Mouse (Mus musculus) liver, embryonic 16.5 days (tissue): ENCODE data around the gene Ip6k3. TPM values are rescaled to one million over a fixed set of nuclear protein-coding genes. Genes with fewer than 3 reads are reported as not detected.

ENCODE experiments used
- ATAC-seq: fragments of 200-750 bp; cut with Nextera tagmentation; 2 replicates; pipeline ENCODE4 v1.8.0; 2017; ENCODE audit warnings: low read depth, mild to moderate bottlenecking, moderate number of reproducible peaks, moderate library complexity
- H3K27ac ChIP-seq: fragments of 300-500 bp; sonication (generic); 2 replicates; pipeline ENCODE4 v1.5.1; 2014; ENCODE audit warnings: mild to moderate bottlenecking, low read length
- H3K27me3 ChIP-seq: fragments of 300-500 bp; sonication (generic); 2 replicates; pipeline ENCODE4 v1.6.1; 2014; ENCODE audit warnings: low read depth, low read length, mixed read lengths; ENCODE audit not compliant: control insufficient read depth, insufficient read depth
- H3K36me3 ChIP-seq: fragments of 300-500 bp; sonication (generic); 2 replicates; pipeline ENCODE4 v1.6.1; 2014; ENCODE audit warnings: mild to moderate bottlenecking; ENCODE audit not compliant: control insufficient read depth, insufficient read depth
- H3K4me1 ChIP-seq: fragments of 300-500 bp; sonication (generic); 2 replicates; pipeline ENCODE4 v1.6.1; 2014; ENCODE audit warnings: low read depth, low read length, mixed read lengths; ENCODE audit not compliant: control insufficient read depth
- H3K4me2 ChIP-seq: fragments of 300-500 bp; sonication (generic); 2 replicates; pipeline ENCODE4 v1.6.1; 2014; ENCODE audit warnings: low read depth, low read length, mixed read lengths
- H3K4me3 ChIP-seq: fragments of 300-500 bp; sonication (generic); 2 replicates; pipeline ENCODE4 v1.5.1; 2014; ENCODE audit warnings: low read depth, mild to moderate bottlenecking, low read length
- H3K9ac ChIP-seq: fragments of 300-500 bp; sonication (generic); 2 replicates; pipeline ENCODE4 v1.6.1; 2014; ENCODE audit warnings: low read depth, low read length
- H3K9me3 ChIP-seq: fragments of 300-500 bp; sonication (generic); replicated peaks from 2 replicates; pipeline ENCODE4 v1.6.1; 2016; ENCODE audit warnings: low read length; ENCODE audit not compliant: control insufficient read depth
- WGBS: fragments of 180-500 bp; shearing (Covaris S2); extraction: QIAGEN DNeasy Blood & Tissue Kit; methylation state at CpG from one replicate; pipeline ENCODE4 v1.1.7; 2014; ENCODE audit not compliant: insufficient replicate concordance; 5-methylcytosine and 5-hydroxymethylcytosine counted together
- polyA plus RNA-seq: library from polyadenylated mRNA; unstranded; fragments of >200 nt; fragmentation: Nextera tagmentation; extraction: Ambion mirVana; gene quantifications from 2 replicates; pipeline ENCODE4 v1.2.1, GENCODE M21; 2015

Gene Ip6k3
- 0.28 TPM in 1 of 2 replicates, not detected in the other for polyA plus RNA-seq

DNA sequence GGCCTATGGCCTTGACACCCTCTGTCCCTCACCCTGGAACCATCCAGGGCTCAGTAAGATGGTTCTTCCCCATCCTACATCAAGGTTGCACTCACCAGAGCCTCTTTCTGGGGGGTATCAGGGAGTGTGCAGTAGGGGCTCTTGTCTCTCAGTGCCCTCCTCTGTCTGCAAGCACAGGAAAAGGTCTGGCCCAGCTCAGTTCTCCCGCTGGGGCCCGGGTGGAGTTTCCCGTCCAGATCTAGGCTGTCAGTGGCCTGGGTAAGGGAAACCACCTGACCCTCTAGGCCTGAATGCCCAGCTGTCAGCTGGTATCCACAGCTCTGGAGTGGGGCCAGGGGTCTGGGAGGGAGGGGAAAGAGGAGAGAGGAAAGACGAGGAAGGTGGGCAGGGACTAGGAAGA, at the start of gene Ip6k3:
Ip6k3 (minus strand) TSS at position 251 of the 400 bp plus-strand sequence.
- H3K9me3 ChIP-seq, result no peaks in the 10 kb centered on the region

GRCm38 (mm10) chr17:27212768-27213525, 45.4 kb upstream of the Ip6k3 start:
- WGBS, result 14% methylated on average over 11 of the region's 11 CpGs
- no peak overlapping the region for H3K4me3 ChIP-seq
- H3K9ac ChIP-seq, result no peak overlapping the region
- no peaks in the 10 kb centered on the region for H3K9me3 ChIP-seq
- no peak overlapping the region for H3K27ac ChIP-seq
- H3K4me2 ChIP-seq, result peak overlapping the region; percentile 30; the same call in 1 of the 2 replicates
- no peaks in the 10 kb centered on the region for H3K36me3 ChIP-seq
- H3K4me1 ChIP-seq, result no peaks in the 10 kb centered on the region; the same call in 1 of the 2 replicates
- ATAC-seq, result no peak; the same call in 1 of the 2 replicates
- no peaks in the 10 kb centered on the region; the same call in 1 of the 2 replicates for H3K27me3 ChIP-seq

More for the DNA sequence above, at the start of gene Ip6k3:
- no peaks in the 10 kb centered on the region for H3K36me3 ChIP-seq
- H3K9ac ChIP-seq, result no peak within 1 kb of the TSS
- H3K4me1 ChIP-seq, result peaks cover 18% of the 10 kb centered on the region
- ATAC-seq, result no peak
- 41% methylated on average over 4 of the region's 4 CpGs for WGBS
- no peak within 1 kb of the TSS for H3K4me2 ChIP-seq
- H3K4me3 ChIP-seq, result no peak within 1 kb of the TSS
- H3K27ac ChIP-seq, result no peak within 1 kb of the TSS
- H3K27me3 ChIP-seq, result no peaks in the 10 kb centered on the region

DNA sequence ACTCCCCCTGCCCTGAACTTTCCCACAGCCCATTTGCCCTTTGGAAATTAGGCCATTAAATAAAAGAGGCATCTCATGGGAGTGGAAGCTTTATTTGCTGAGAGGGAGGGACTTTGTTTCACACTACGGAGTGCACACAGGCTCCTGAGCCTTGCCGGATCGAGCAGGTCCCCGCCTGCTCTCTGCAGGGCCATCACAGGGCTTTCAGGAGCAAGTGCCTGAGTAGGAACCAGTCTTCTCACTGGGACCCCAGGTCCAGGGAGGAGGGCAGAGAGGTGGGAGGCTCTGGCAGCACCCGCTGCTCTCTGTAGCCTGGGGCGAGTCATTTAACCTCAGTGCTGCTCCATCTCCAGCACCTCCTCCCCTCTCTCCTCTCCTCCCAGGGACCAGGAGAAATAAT, 44.4 kb upstream of the Ip6k3 start:
- no peaks in the 10 kb centered on the region; the same call in 1 of the 2 replicates for H3K27me3 ChIP-seq
- no peak for ATAC-seq
- H3K9me3 ChIP-seq, result no peaks in the 10 kb centered on the region
- H3K4me3 ChIP-seq, result no peak overlapping the region
- H3K27ac ChIP-seq, result no peak overlapping the region
- H3K4me2 ChIP-seq, result no peak overlapping the region
- no peaks in the 10 kb centered on the region for H3K36me3 ChIP-seq
- H3K4me1 ChIP-seq, result no peaks in the 10 kb centered on the region; the same call in 1 of the 2 replicates
- no peak overlapping the region for H3K9ac ChIP-seq
- 59% methylated on average over 6 of the region's 6 CpGs for WGBS

- 33% methylated on average over 11 of the region's 11 CpGs for WGBS
- H3K4me2 ChIP-seq, result no peak overlapping the region
- no peak overlapping the region for H3K9ac ChIP-seq
- H3K36me3 ChIP-seq, result no peaks in the 10 kb centered on the region
- H3K4me1 ChIP-seq, result peaks cover 15% of the 10 kb centered on the region
- no peak overlapping the region for H3K4me3 ChIP-seq
- no peak overlapping the region for H3K27ac ChIP-seq
- no peaks in the 10 kb centered on the region; the same call in 1 of the 2 replicates for H3K27me3 ChIP-seq
- no peaks in the 10 kb centered on the region for H3K9me3 ChIP-seq
- ATAC-seq, result no peak
These were observed 39.6 kb upstream of the Ip6k3 start for GRCm38 (mm10) chr17:27207113-27207707.

GRCm38 (mm10) chr17:27204075-27204909, 36.7 kb upstream of the Ip6k3 start, which contains the start of gene Lemd2:
TSS of gene Lemd2 (minus strand) at chr17:27204469.
- Histone ChIP-seq H3K9me3 (no peaks in the 10 kb centered on the region), H3K4me2 (peak within 1 kb of the TSS; percentile 93), H3K4me3 (peak within 1 kb of the TSS; percentile 78), H3K27me3 (no peaks in the 10 kb centered on the region; the same call in 1 of the 2 replicates), H3K9ac (peak within 1 kb of the TSS; percentile 96), H3K4me1 (peaks cover 20% of the 10 kb centered on the region), H3K36me3 (peaks cover 17% of the 10 kb centered on the region), H3K27ac (peak within 1 kb of the TSS; percentile 90)
- 3% methylated on average over 96 of the region's 97 CpGs for WGBS
- ATAC-seq, result peak; percentile 97

GRCm38 (mm10) chr17:27203358-27204074, 35.9 kb upstream of the Ip6k3 start:
- WGBS, result under 1% methylated on average over 67 of the region's 74 CpGs
- Histone ChIP-seq H3K4me2 (peak overlapping the region; percentile 93), H3K27ac (peak overlapping the region; percentile 90), H3K9me3 (no peaks in the 10 kb centered on the region), H3K9ac (peak overlapping the region; percentile 96), H3K4me1 (peaks cover 20% of the 10 kb centered on the region), H3K36me3 (peaks cover 21% of the 10 kb centered on the region), H3K4me3 (peak overlapping the region; percentile 78), H3K27me3 (no peaks in the 10 kb centered on the region; the same call in 1 of the 2 replicates)
- ATAC-seq, result peak; percentile 59

GRCm38 (mm10) chr17:27202919-27203357, 35.3 kb upstream of the Ip6k3 start:
- Histone ChIP-seq H3K4me3 (peak overlapping the region; percentile 78), H3K27ac (peak overlapping the region; percentile 90; the same call in 1 of the 2 replicates), H3K27me3 (no peaks in the 10 kb centered on the region), H3K9ac (peak overlapping the region; percentile 96), H3K36me3 (peaks cover 23% of the 10 kb centered on the region), H3K4me2 (peak overlapping the region; percentile 93), H3K9me3 (no peaks in the 10 kb centered on the region), H3K4me1 (peaks cover 20% of the 10 kb centered on the region)
- no peak for ATAC-seq
- 43% methylated on average over 13 of the region's 14 CpGs for WGBS

DNA sequence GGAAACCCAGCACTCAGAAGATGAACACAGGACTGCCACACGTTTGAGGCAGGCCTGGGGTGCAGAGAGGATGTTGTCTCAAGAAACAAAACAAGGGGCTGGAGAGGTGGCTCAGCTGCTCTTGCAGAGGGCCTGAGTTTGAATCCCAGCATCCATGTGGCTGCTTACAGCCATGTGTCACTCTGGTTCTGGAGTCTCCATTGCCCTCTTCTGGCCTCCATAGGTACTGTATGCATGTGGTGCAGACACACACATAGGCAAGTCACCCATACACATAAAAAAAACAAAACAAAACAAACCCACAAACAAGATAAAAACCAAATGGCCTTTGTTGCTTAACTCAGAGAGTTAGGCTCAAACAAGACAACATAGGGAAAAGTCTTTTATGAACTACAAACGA, 34.4 kb upstream of the Ip6k3 start:
- Histone ChIP-seq H3K9me3 (no peaks in the 10 kb centered on the region), H3K36me3 (peaks cover 24% of the 10 kb centered on the region), H3K4me3 (no peak overlapping the region), H3K27me3 (no peaks in the 10 kb centered on the region), H3K4me2 (no peak overlapping the region), H3K27ac (no peak overlapping the region), H3K9ac (no peak overlapping the region), H3K4me1 (peaks cover 20% of the 10 kb centered on the region)
- WGBS, result 86% methylated on average over 2 of the region's 2 CpGs
- no peak for ATAC-seq
